Mouse (Mus musculus) kidney, adult 2 months (tissue): ENCODE measurements around the gene Fam13c.

ENCODE experiments used
- CTCF ChIP-seq: fragments of 200-500 bp; conservative IDR thresholded peaks from 2 replicates; pipeline ENCODE4 v1.5.1; 2011; ENCODE audit warnings: low read depth, mild to moderate bottlenecking, control low read depth, low read length, moderate library complexity, mixed read lengths; ENCODE audit not compliant: insufficient read depth, insufficient read length
- POLR2A ChIP-seq: fragments of 200-500 bp; IDR thresholded peaks from one replicate; pipeline ENCODE4 v1.6.1; 2011; ENCODE audit warnings: low read depth, low read length, control low read depth

DNA sequence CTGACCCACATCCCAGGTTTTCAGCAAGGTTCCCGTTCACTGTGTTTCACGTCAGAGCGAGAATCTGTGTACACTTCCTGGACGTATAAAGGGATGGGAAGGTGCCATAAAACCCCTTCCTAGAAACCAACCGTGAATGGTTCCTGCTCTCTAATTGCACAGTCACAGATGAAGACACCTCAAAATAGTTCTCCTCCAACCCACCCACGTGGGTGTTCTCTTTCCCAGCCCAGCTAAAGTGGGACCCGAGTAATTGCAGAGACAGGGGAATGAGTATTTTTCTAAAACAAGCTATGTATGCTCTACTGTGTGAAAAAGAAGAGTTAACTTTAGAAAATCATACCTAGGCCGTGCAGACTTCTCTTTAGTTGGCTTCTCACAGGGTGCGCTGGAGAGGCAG is 74.6 kb downstream of the Fam13c start:
- TF ChIP-seq CTCF, result no peak
- no peak for TF ChIP-seq POLR2A
